Mouse (Mus musculus) skeletal muscle tissue, adult 2 months (tissue): ENCODE results near the gene 4930579G24Rik.

ENCODE experiments used
- DNase-seq: peaks from one replicate; pipeline ENCODE4 v3.0.0-alpha.2; 2012; ENCODE audit warnings: low read depth, low spot score

4930579G24Rik gene

GRCm38 (mm10) chr3:79628561-79629415 lies at the start of gene 4930579G24Rik:
TSS of gene 4930579G24Rik (plus strand) at chr3:79629079.
- peak; percentile 100 for DNase-seq

GRCm38 (mm10) chr3:79579891-79580575 lies 48.8 kb upstream of the 4930579G24Rik start:
- DNase-seq, result no peak

GRCm38 (mm10) chr3:79586804-79587203 lies 42.1 kb upstream of the 4930579G24Rik start:
- peak; percentile 80 for DNase-seq

GRCm38 (mm10) chr3:79589671-79590070 lies 39.2 kb upstream of the 4930579G24Rik start:
- DNase-seq, result no peak

GRCm38 (mm10) chr3:79590863-79591792 lies 37.8 kb upstream of the 4930579G24Rik start, which contains the start of gene Ppid:
TSS of gene Ppid (plus strand) at chr3:79591342.
- peak; percentile 76 for DNase-seq

GRCm38 (mm10) chr3:79591793-79592471 lies 36.9 kb upstream of the 4930579G24Rik start:
- DNase-seq, result no peak

- no peak for DNase-seq
These were observed 33.4 kb upstream of the 4930579G24Rik start for GRCm38 (mm10) chr3:79595468-79595867.

- DNase-seq, result no peak
These were observed 19.0 kb upstream of the 4930579G24Rik start for GRCm38 (mm10) chr3:79609886-79610285.

- DNase-seq, result no peak
These were observed 1.2 kb upstream of the 4930579G24Rik start for GRCm38 (mm10) chr3:79627484-79628181.

GRCm38 (mm10) chr3:79628182-79628560 lies 708 bp upstream of the 4930579G24Rik start:
- DNase-seq, result peak; percentile 28

- peak; percentile 71 for DNase-seq
These were observed 494 bp downstream of the 4930579G24Rik start, which contains the start of gene Etfdh for GRCm38 (mm10) chr3:79629416-79629730. TSS of gene Etfdh (minus strand) at chr3:79629500.

- DNase-seq, result no peak
These were observed 23.2 kb downstream of the 4930579G24Rik start for GRCm38 (mm10) chr3:79652129-79652528.

- no peak for DNase-seq
These were observed 27.8 kb downstream of the 4930579G24Rik start for GRCm38 (mm10) chr3:79656682-79657081.

GRCm38 (mm10) chr3:79664787-79665408 lies 36.0 kb downstream of the 4930579G24Rik start:
- DNase-seq, result peak; percentile 39

- no peak for DNase-seq
These were observed 41.7 kb downstream of the 4930579G24Rik start for GRCm38 (mm10) chr3:79670556-79670955.

GRCm38 (mm10) chr3:79672188-79672587 lies 43.3 kb downstream of the 4930579G24Rik start:
- DNase-seq, result no peak

GRCm38 (mm10) chr3:79673082-79673481 lies 44.2 kb downstream of the 4930579G24Rik start:
- peak; percentile 45 for DNase-seq

- no peak for DNase-seq
These were observed 45.8 kb downstream of the 4930579G24Rik start for GRCm38 (mm10) chr3:79674641-79675040.

- no peak for DNase-seq
These were observed 47.5 kb downstream of the 4930579G24Rik start for GRCm38 (mm10) chr3:79676411-79676810.
